Mouse (Mus musculus): ENCODE results near the gene Rnase1. TPM values are rescaled to one million over a fixed set of nuclear protein-coding genes. Genes with fewer than 3 reads are reported as not detected.
A peak's percentile ranks its signal among the peaks of the same experiment; 100 is the strongest.

Gene Rnase1
- polyA plus RNA-seq, 1 experiment from 2014 or later, result not detected

DNA sequence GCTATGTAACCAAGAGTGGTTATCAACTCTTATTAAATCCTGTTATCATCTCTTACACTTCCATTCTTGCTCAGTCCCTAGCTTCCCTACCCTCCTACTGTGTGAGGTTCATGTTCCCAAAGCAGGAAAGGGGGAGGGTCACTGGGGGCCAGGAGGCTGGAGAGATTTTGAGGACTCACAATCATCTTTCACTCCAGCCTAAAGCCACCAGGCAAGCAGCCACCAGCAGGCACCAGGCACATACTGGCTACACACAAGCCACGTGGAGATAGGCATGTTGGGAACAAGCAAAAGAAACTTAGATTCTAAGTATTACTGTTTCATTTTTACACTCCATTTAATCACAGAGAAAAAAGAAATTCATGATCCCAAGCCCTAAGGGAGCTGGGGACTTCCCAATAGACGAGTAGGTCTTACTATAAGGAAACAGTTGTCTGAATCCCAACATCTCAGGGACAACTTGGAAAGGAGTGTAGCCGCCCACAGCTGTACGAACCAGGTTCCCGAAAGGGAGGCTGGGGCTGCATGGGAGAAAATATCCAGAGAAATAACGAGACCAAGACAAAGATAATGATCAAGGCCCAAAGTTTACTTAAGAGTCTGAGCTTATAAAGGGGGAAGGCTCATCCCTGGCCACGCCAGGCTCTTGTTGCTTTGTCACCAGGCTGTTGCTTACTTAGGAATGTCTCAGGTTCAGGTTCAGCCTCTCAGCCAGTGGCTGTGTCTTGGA is 15.3 kb downstream of the Rnase1 start:
- Histone ChIP-seq H3K36me3 (replicated peaks) (no peaks in the 10 kb centered on the region), H3K4me2 (no peak overlapping the region), H3K4me1 (no peaks in the 10 kb centered on the region), H3K27ac (no peak overlapping the region), H3K9me3 (no peaks in the 10 kb centered on the region), H3K27me3 (replicated peaks) (no peaks in the 10 kb centered on the region), H3K9ac (no peak overlapping the region), H3K4me3 (no peak overlapping the region)
- no peak for ATAC-seq (replicated peaks)
- WGBS, result 78% methylated on average over 7 of the region's 7 CpGs

DNA sequence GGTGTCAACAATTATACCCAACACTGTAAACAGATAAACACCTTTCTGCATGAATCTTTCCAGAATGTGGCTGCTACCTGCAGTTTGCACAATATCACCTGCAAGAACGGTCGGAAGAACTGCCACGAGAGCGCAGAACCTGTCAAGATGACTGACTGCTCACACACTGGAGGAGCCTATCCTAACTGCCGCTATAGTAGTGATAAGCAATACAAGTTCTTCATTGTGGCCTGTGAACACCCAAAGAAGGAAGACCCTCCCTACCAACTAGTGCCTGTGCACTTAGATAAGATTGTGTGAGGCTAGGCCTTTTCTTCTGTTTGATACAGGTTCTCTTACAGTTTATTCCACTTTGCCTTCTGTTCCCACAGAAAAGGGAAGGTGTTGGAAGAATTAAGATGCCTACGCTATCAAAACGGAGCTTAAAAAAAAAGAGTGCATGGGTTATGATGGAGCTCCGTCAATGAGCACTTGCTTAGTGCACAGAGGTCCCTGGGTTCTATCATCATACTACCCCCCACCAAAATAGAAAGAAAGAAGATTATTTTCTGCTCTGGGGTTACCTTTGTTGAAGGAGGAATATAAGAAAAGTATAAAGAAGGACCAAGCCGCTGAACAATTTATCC is 16.2 kb downstream of the Rnase1 start:
- no peak for ATAC-seq (replicated peaks)
- H3K27ac ChIP-seq, result no peak overlapping the region
- H3K36me3 ChIP-seq (replicated peaks), result no peaks in the 10 kb centered on the region
- 90% methylated on average over 9 of the region's 9 CpGs for WGBS
- no peak overlapping the region for H3K4me3 ChIP-seq
- no peak overlapping the region for H3K9ac ChIP-seq
- no peak overlapping the region for H3K4me2 ChIP-seq
- no peaks in the 10 kb centered on the region for H3K4me1 ChIP-seq
- no peaks in the 10 kb centered on the region for H3K9me3 ChIP-seq
- H3K27me3 ChIP-seq (replicated peaks), result no peaks in the 10 kb centered on the region

DNA sequence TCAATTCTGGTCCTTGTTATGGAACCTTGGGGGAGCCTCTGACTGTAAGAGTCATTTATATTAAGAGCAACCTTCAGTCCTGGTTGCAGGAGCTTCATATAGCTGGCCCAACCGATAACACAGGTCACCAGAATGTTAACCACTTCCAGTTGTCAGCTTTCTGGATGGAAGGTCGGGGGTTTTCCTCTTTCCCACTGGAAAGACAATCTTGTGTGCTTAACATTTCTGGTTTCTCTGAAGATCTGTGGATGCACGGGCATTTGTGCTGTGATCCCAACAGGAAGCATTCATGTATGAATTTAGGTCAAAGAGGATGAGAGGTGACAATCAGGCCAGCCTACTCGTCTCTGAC is 17.0 kb downstream of the Rnase1 start:
- Histone ChIP-seq H3K4me1 (no peaks in the 10 kb centered on the region), H3K27me3 (replicated peaks) (no peaks in the 10 kb centered on the region), H3K27ac (no peak overlapping the region), H3K9ac (no peak overlapping the region), H3K9me3 (no peaks in the 10 kb centered on the region), H3K4me2 (no peak overlapping the region), H3K4me3 (no peak overlapping the region), H3K36me3 (replicated peaks) (no peaks in the 10 kb centered on the region)
- ATAC-seq (replicated peaks), result no peak
- 78% methylated on average over 4 of the region's 4 CpGs for WGBS

DNA sequence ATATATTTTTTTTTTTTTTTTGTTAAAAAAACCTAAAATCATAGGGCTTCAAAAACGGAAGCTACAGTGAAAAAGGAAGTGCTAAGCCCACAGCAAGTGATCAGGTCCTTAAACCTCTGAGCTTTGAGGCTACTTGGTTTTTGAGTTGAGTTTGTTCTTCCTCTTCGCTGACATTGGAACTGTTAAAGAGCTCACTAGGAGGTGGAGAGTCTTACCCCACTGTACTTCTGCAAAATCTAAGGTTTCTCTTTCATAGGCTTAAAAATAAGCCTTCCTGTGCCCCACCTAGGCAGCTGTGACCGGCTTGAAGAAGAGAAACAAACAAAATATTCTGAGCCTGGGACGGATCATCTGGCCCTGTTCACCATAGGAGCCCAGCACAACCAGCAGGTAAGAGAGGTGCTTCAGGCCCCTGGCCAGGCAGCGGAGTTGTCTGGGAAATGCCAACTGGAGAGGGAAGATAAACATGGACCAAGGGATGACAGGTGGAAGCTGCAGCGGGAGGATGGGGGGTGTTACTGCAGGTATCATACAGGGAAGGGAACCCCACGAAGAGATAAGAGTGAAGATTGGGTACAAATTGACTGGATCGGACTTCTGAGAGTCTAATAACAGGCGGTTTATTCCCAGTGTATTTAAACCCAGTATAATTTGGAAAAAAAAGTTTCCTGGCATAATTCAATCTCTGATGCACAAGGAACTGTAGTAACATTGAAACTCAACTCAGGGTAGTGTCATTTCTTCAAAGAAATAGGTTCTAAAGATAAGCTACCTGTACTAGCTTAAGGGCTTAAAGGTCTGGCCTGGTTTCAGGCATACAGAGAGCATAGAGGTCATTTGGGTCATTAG is 17.6 kb downstream of the Rnase1 start:
- H3K27ac ChIP-seq, result no peak overlapping the region
- H3K9ac ChIP-seq, result no peak overlapping the region
- no peak overlapping the region for H3K4me3 ChIP-seq
- no peaks in the 10 kb centered on the region for H3K27me3 ChIP-seq (replicated peaks)
- no peaks in the 10 kb centered on the region for H3K9me3 ChIP-seq
- H3K4me1 ChIP-seq, result no peaks in the 10 kb centered on the region
- no peaks in the 10 kb centered on the region for H3K36me3 ChIP-seq (replicated peaks)
- no peak overlapping the region for H3K4me2 ChIP-seq
- no peak for ATAC-seq (replicated peaks)
- 84% methylated on average over 9 of the region's 9 CpGs for WGBS

DNA sequence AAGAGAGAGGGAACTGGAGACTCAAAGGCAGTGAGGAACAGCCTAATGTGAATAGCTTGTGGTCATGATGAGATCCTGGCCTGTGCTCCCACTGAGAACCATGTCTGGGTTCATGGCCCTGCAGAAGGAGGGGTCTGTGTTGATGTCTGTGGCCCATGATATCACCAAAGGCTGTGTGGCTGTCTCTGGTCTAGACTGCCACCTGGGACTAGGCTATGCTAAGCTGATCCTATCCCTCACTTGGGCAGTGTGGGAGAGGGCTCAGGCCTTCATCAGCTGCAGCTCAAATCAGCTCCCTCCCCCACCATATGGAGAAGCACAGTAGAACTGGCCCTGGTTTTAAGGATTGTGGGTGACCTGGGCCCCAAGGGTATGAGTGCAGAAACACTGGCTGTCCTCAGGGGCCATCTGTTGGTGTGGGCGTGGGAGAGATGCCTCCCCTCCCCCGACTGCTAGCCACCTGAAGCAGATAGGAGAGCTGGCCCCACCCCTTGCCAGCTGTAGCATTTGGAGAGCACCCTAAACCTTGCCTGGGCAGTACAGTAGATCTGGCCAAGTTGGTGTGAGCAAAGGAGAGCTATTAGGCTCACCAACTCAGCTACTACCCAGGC is 18.8 kb downstream of the Rnase1 start:
- ATAC-seq (replicated peaks), result no peak
- Histone ChIP-seq H3K9ac (no peak overlapping the region), H3K4me2 (no peak overlapping the region), H3K9me3 (no peaks in the 10 kb centered on the region), H3K4me3 (no peak overlapping the region), H3K27ac (no peak overlapping the region), H3K36me3 (replicated peaks) (no peaks in the 10 kb centered on the region), H3K27me3 (replicated peaks) (no peaks in the 10 kb centered on the region), H3K4me1 (no peaks in the 10 kb centered on the region)
- 81% methylated on average over 2 of the region's 2 CpGs for WGBS

DNA sequence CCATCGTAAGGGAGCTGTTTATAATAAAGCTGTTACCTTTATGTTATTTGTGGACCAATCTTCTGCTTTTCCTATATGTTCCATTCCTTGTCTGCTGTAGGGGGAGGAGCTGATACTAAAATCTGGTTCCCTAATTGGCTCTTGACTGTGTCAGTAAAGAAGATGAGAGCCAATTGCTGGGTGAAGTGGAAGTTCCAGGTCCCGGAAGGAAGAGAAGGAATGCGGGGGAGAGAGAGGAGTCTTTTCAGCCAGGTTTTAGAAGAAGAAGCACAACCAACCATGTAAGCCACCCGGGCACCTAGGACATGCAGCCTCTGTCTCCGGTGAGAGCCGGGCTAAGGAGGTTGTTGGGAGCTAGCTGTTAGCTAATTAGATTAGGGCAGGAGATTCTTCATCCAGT is 20.9 kb downstream of the Rnase1 start:
- ATAC-seq (replicated peaks), result no peak
- H3K9me3 ChIP-seq, result no peaks in the 10 kb centered on the region
- no peaks in the 10 kb centered on the region for H3K27me3 ChIP-seq (replicated peaks)
- 86% methylated on average over 6 of the region's 6 CpGs for WGBS
- no peaks in the 10 kb centered on the region for H3K36me3 ChIP-seq (replicated peaks)
- H3K4me2 ChIP-seq, result no peak overlapping the region
- H3K27ac ChIP-seq, result no peak overlapping the region
- no peaks in the 10 kb centered on the region for H3K4me1 ChIP-seq
- no peak overlapping the region for H3K4me3 ChIP-seq
- H3K9ac ChIP-seq, result no peak overlapping the region

DNA sequence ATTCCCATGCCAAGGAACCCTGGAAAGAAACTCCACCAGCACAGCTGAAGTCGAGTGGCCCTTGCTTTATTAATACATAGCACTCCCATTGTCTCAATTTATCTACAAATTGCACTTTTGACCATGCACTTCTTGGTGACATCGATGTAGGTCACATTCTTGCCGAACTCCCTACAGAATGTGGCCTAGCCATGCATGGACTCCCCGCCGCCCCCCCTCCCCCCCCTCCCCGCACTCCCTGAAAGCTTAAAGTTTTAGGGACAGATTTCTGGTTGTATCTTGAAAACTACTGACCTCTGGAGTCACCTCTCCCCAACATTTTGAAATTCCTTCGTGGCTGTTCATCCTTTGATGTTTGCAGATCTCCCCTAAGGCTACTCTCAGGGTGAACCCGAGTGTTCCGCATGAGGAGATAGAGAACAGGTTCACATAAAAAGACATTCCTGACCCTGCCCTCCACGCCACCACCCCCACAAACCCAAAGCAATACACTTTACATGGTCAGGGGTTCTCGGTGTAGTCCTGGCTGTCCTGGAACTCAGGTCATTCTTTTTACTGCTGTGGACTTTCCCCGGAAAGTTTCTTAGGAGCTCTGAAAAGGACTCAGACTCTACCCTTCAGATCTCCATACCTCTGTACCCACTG is 32.5 kb downstream of the Rnase1 start, which contains the start of gene Eddm3b:
TSS of gene Eddm3b (plus strand) at position 511 of the 645 bp plus-strand sequence.
- Histone ChIP-seq H3K9ac (no peak within 1 kb of the TSS), H3K4me1 (no peaks in the 10 kb centered on the region), H3K4me2 (0 out of 2 replicates have a peak within 1 kb of the TSS, but pooled peaks have one; percentile 24), H3K9me3 (no peaks in the 10 kb centered on the region), H3K27ac (no peak within 1 kb of the TSS), H3K27me3 (replicated peaks) (no peaks in the 10 kb centered on the region), H3K4me3 (no peak within 1 kb of the TSS), H3K36me3 (replicated peaks) (no peaks in the 10 kb centered on the region)
- WGBS, result 34% methylated on average over 12 of the region's 12 CpGs
- no peak for ATAC-seq (replicated peaks)

DNA sequence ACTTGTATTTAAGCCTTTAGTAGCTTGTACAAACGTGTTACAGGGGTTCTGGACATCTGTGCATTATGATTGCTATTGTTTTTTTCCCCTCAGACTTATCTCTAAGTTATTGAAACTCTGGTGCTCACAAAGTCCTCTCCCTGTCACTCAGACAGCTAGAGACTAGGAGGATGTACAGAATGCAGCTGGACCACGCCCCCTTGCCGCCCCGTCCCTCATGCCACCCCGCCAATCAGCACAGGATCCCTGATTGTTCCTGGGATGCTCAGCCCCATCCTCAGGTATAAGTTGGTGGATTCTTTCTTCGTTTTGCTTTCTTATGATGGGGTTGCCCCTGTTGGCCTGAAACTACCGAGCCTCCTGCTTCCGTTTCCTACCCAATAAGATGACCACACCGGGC is 33.1 kb downstream of the Rnase1 start:
- no peaks in the 10 kb centered on the region for H3K36me3 ChIP-seq (replicated peaks)
- H3K9me3 ChIP-seq, result no peaks in the 10 kb centered on the region
- H3K27me3 ChIP-seq (replicated peaks), result no peaks in the 10 kb centered on the region
- H3K4me1 ChIP-seq, result no peaks in the 10 kb centered on the region
- ATAC-seq (replicated peaks), result no peak
- no peak overlapping the region for H3K9ac ChIP-seq
- no peak overlapping the region for H3K4me3 ChIP-seq
- WGBS, result 30% methylated on average over 9 of the region's 9 CpGs
- H3K4me2 ChIP-seq, result 0 out of 2 replicates have a peak overlapping the region, but pooled peaks have one; percentile 24
- H3K27ac ChIP-seq, result no peak overlapping the region

DNA sequence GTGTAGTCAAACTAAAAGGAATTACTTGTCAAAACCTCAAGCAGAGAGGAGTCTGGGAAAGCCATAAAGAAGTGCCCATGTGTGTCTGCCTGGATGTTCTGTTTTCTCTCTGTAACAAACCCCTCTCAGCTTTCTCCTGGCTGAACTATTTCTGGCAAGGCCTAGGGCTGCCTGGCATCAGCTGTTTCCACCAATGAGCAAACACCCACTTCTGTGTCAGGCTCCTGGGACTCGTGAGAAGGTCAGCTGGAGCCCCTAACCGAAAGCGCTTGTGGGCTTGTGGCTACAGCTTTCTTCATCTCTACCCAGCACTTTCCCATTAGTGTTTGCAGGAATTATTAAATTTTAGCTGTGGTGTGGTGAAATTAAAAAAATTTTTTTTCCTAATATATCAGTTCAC is 34.6 kb downstream of the Rnase1 start:
- H3K9me3 ChIP-seq, result no peaks in the 10 kb centered on the region
- H3K27ac ChIP-seq, result no peak overlapping the region
- H3K27me3 ChIP-seq (replicated peaks), result no peaks in the 10 kb centered on the region
- no peak overlapping the region for H3K4me3 ChIP-seq
- WGBS, result 78% methylated on average over 3 of the region's 3 CpGs
- no peaks in the 10 kb centered on the region for H3K4me1 ChIP-seq
- H3K9ac ChIP-seq, result no peak overlapping the region
- H3K36me3 ChIP-seq (replicated peaks), result no peaks in the 10 kb centered on the region
- ATAC-seq (replicated peaks), result no peak
- no peak overlapping the region for H3K4me2 ChIP-seq

DNA sequence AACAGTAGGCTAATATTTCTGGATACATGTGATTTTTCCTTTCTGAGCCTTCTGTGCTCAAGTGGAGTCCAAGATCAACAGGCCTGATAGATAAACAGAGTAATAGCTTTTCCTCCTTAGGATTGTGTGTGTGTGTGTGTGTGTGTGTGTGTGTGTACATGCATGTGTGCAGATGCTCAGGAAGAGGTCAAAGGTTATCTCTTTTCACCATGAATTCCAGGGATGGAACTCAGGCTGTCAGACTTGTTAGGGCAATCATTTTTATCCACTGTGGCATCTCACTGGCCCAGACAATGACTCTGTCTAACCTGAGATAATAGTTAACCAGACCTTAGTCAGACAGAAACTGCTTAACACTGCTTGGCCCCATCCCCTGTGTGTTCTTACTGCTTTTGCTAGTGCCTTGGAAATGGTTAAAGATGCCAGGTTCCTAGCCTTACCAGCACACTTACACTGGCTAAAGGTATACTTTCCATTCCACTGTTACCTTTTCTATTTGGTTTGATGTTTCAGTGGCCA is 40.1 kb downstream of the Rnase1 start:
- H3K9me3 ChIP-seq, result no peaks in the 10 kb centered on the region
- H3K27ac ChIP-seq, result no peak overlapping the region
- no peaks in the 10 kb centered on the region for H3K4me1 ChIP-seq
- no peak for ATAC-seq (replicated peaks)
- H3K9ac ChIP-seq, result no peak overlapping the region
- no peaks in the 10 kb centered on the region for H3K27me3 ChIP-seq (replicated peaks)
- H3K36me3 ChIP-seq (replicated peaks), result no peaks in the 10 kb centered on the region
- no peak overlapping the region for H3K4me3 ChIP-seq
- H3K4me2 ChIP-seq, result no peak overlapping the region

DNA sequence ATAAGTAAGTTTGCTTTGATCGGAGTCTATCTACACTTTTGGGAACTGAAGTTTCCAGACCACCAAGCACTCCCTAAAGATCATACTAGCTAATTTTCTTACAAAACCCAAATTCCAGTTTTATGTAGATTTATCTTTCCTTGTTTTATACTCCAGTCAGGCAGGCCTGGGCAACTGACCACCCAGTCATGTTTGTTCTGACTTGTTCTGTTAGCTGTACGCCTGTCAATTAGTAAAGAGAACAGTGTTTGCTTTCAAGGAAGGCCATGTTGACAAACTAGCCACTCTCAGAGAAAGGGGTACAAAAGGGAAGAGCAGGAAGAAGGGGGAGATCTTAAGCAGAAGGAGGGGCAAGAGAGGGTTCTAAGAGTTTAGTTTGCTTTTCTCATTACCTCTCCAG is 42.2 kb downstream of the Rnase1 start:
- no peak overlapping the region for H3K4me2 ChIP-seq
- no peaks in the 10 kb centered on the region for H3K36me3 ChIP-seq (replicated peaks)
- ATAC-seq (replicated peaks), result no peak
- 82% methylated on average over 2 of the region's 2 CpGs for WGBS
- H3K9ac ChIP-seq, result no peak overlapping the region
- no peak overlapping the region for H3K27ac ChIP-seq
- H3K4me1 ChIP-seq, result no peaks in the 10 kb centered on the region
- H3K9me3 ChIP-seq, result no peaks in the 10 kb centered on the region
- H3K4me3 ChIP-seq, result no peak overlapping the region
- H3K27me3 ChIP-seq (replicated peaks), result no peaks in the 10 kb centered on the region

DNA sequence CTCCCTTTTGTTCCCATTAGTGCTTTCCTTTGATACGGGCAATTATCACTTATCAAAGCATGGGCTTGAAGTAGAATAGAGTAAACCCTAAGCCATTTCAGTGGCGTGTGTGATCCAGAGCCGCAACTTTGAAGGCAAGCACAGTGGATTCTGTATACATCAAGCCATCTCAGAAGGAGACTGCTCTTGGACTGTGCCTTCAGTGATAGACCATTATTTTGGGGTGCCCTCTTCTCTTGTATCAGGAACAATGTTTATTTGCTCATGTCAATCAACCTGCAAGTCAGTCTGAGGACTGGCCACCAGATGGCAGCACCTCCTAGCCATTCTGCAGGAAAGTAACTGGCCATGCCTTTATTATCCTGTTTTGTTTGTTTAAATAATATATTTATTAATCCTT is 43.4 kb downstream of the Rnase1 start:
- Histone ChIP-seq H3K4me1 (no peaks in the 10 kb centered on the region), H3K36me3 (replicated peaks) (no peaks in the 10 kb centered on the region), H3K4me3 (no peak overlapping the region), H3K9me3 (no peaks in the 10 kb centered on the region), H3K9ac (no peak overlapping the region), H3K27me3 (replicated peaks) (no peaks in the 10 kb centered on the region), H3K27ac (no peak overlapping the region), H3K4me2 (no peak overlapping the region)
- 64% methylated on average over 3 of the region's 3 CpGs for WGBS
- ATAC-seq (replicated peaks), result peak; percentile 63

Data from midbrain, embryonic 15.5 days (tissue).